In the genomic region with DNA sequence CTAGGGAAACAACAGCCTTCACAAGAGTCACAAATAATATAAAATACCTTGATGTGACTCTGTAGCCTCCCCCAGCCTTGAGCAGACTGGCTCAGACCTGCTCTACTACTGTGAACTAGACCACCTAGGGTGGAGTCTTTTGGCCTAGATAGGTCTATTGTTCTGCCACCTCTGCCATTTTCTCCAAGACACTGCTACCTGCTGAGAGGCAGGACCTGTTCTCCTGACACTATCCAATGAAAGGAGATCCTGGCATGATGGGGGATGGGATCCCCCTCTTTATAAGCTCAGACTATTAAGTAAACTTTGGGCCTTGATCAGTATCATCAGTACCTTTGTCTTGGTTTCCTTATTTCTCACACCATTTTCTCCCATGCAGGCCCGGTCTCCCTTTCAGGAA, we compare ENCODE assay signal across 20 mouse cellular contexts.
A peak's percentile ranks its signal among the peaks of the same experiment; 100 is the strongest.
DNase-seq lines count a peak whose midpoint lies in the region; TF ChIP-seq lines count a peak whose summit lies in the region.
"Had no signal": no experiment of that assay in that cellular context is flagged by ENCODE, and none has a peak within 500 bp of the region (broad histone marks: within the 10 kb centered on the region; RNA-seq: fewer than 3 reads in every experiment).

No protein-coding gene starts in this region.

- DNase-seq in ES-E14 (ENCODE audit: low read depth, low spot score), result peak; percentile 38
- peak; percentile 82 for DNase-seq in ZHBTc4 (ENCODE audit: low read depth, low spot score)
- DNase-seq in layer of hippocampus, postnatal 14 days (ENCODE audit: low spot score in 2 of 2), result no peak
- no peak for DNase-seq in yolk sac, embryonic 10.5 days (ENCODE audit: low spot score)
- DNase-seq: adrenal gland, adult 8-10 months; adrenal gland, postnatal 14 days; adrenal gland, postnatal 36 days; B cell, adult 2 months; cerebellum, adult 11-12 months; cerebellum, adult 2 months; cerebellum, adult 9-10 months; cerebellum, postnatal 10 days; cerebellum, postnatal 25 days; forebrain, postnatal 0 days had no signal

- H3K27ac ChIP-seq in ES-Bruce4 (ENCODE audit: insufficient read depth, low read length) (peak overlapping the region; percentile 79), ES-E14 (ENCODE audit: insufficient read depth, low read depth, low read length, poor library complexity, severe bottlenecking) (no peak overlapping the region)
- H3K27ac ChIP-seq: embryonic facial prominence, embryonic 10.5 days; embryonic facial prominence, embryonic 12.5 days; forebrain, embryonic 13.5 days; forebrain, embryonic 15.5 days had no signal

- H3K4me1 ChIP-seq in ES-Bruce4 (ENCODE audit: control insufficient read depth, insufficient read depth, low read length) (no peaks in the 10 kb centered on the region), ES-E14 (ENCODE audit: control insufficient read depth in 2 of 2, insufficient read depth in 2 of 2, low read length in 2 of 2, poor library complexity in 1 of 2) (no peaks in the 10 kb centered on the region; a peak in 1 of 4 replicates)
- H3K4me1 ChIP-seq: embryonic facial prominence, embryonic 10.5 days; embryonic facial prominence, embryonic 12.5 days; forebrain, embryonic 13.5 days; forebrain, embryonic 15.5 days had no signal

- H3K36me3 ChIP-seq in ES-Bruce4 (ENCODE audit: control insufficient read depth, insufficient read depth, low read length, poor library complexity, severe bottlenecking), result no peaks in the 10 kb centered on the region
- peaks cover 2% of the 10 kb centered on the region; the same call in 1 of the 2 replicates for H3K36me3 ChIP-seq in ES-E14 (ENCODE audit: control insufficient read depth, insufficient read depth, low read length, poor library complexity, severe bottlenecking)
- H3K36me3 ChIP-seq: embryonic facial prominence, embryonic 10.5 days; embryonic facial prominence, embryonic 12.5 days; forebrain, embryonic 15.5 days had no signal

- TF ChIP-seq POLR2A in ES-Bruce4 (IDR thresholded peaks at IDR 0.05; ENCODE audit: insufficient read depth, low read length), result no peak

- in situ Hi-C loops in ES-E14 (cut with MboI; ENCODE audit: low sequenced_read_pairs in 2 of 2, unreplicated experiment in 2 of 2), result no loop called here

- no peak overlapping the region for H3K4me3 ChIP-seq in ES-Bruce4 (ENCODE audit: low read depth, low read length)
- no peak overlapping the region for H3K4me3 ChIP-seq in ES-E14 (ENCODE audit: insufficient read depth in 1 of 2, low read depth in 1 of 2, low read length in 2 of 2, poor library complexity in 1 of 2, severe bottlenecking in 1 of 2)
- H3K4me3 ChIP-seq: embryonic facial prominence, embryonic 10.5 days; embryonic facial prominence, embryonic 12.5 days; forebrain, embryonic 13.5 days; forebrain, embryonic 15.5 days had no signal

- 0 out of 2 replicates have a peak, but pooled peaks have one; percentile 42 for TF ChIP-seq EP300 in ES-Bruce4 (IDR thresholded peaks at IDR 0.05; ENCODE audit: insufficient read depth, low read depth, low read length)

- TF ChIP-seq CTCF in ES-Bruce4 (IDR thresholded peaks at IDR 0.05; ENCODE audit: low read depth, low read length), result no peak

- no peaks in the 10 kb centered on the region for H3K27me3 ChIP-seq in ES-Bruce4 (ENCODE audit: control insufficient read depth, insufficient read depth, low read length, poor library complexity, severe bottlenecking)
- H3K27me3 ChIP-seq: CH12.LX; embryonic facial prominence, embryonic 12.5 days; forebrain, embryonic 13.5 days; forebrain, embryonic 15.5 days had no signal

- no peak overlapping the region for H3K9ac ChIP-seq in ES-Bruce4 (ENCODE audit: low read depth, poor library complexity, severe bottlenecking)
- H3K9ac ChIP-seq in ES-E14 (ENCODE audit: insufficient read depth, low read depth, low read length, poor library complexity, severe bottlenecking), result no peak overlapping the region
- H3K9ac ChIP-seq: embryonic facial prominence, embryonic 12.5 days; forebrain, embryonic 13.5 days; forebrain, embryonic 15.5 days; forebrain, postnatal 0 days had no signal

- H3K9me3 ChIP-seq in ES-Bruce4 (replicated peaks; ENCODE audit: control insufficient read depth, insufficient read depth, low read length, poor library complexity, severe bottlenecking) (peaks cover 9% of the 10 kb centered on the region), ES-E14 (ENCODE audit: control insufficient read depth, insufficient read depth, low read depth, low read length) (no peaks in the 10 kb centered on the region)
- H3K9me3 ChIP-seq: embryonic facial prominence, embryonic 10.5 days; embryonic facial prominence, embryonic 12.5 days; forebrain, embryonic 13.5 days; forebrain, embryonic 15.5 days had no signal

TF ChIP-seq in ES-E14, 5 proteins besides CTCF, POLR2A, EP300 and RAD21:
- TF ChIP-seq ZNF384 (IDR thresholded peaks at IDR 0.05; ENCODE audit: low read depth, low read length) (no peak), HCFC1 (IDR thresholded peaks at IDR 0.05; ENCODE audit: borderline replicate concordance, insufficient read depth, low read length) (no peak), MAFK (IDR thresholded peaks at IDR 0.05; ENCODE audit: insufficient read depth, low read depth, low read length) (no peak), ZC3H11A (IDR thresholded peaks at IDR 0.05; ENCODE audit: borderline replicate concordance, low read depth, low read length) (no peak), CHD2 (IDR thresholded peaks at IDR 0.05; ENCODE audit: low read depth, low read length) (no peak)
TF ChIP-seq in ES-E14: peak in this region for 0.

Comparison
In these comparisons a context has a peak if more than half of its experiments do, and no peak if none do; other contexts are left out.
1. DNase-seq: peak in ES-E14 (single experiment) and ZHBTc4 (single experiment); none in layer of hippocampus, postnatal 14 days (0 of 2) and yolk sac, embryonic 10.5 days (single experiment).